Mouse (Mus musculus) neutrophil, adult 65 days (primary cell): ENCODE results near the gene Mrgprx2. TPM values are rescaled to one million over a fixed set of nuclear protein-coding genes. Genes with fewer than 3 reads are reported as not detected.

Source experiments
- total RNA-seq: library from RNA; stranded (reverse); gene quantifications from 2 replicates; pipeline ENCODE4 v1.2.4, GENCODE M21; 2023

Gene Mrgprx2
- not detected in 2 replicates for total RNA-seq

DNA sequence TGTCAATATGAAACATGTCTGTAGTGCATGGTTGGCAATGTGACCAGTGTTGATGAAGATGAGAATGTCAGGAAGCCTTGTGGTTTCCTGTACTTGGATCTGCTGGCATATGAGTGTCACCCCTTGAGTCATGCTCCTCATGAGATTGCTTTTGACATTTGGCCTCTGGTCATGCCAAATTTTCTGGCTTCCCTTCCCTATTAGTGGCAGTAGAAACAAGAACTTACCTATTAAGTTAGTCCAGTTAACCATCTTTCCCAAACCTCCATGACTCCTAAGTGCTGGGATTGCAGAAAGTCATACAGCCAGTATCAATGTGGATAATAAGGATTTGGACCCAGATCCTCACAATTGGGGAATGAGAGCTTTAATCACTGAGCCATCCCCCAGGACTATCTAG lies at the start of gene Mrgprx2:
Gene Mrgprx2, minus strand, starts transcription at position 101 of the 400 bp plus-strand sequence.

DNA sequence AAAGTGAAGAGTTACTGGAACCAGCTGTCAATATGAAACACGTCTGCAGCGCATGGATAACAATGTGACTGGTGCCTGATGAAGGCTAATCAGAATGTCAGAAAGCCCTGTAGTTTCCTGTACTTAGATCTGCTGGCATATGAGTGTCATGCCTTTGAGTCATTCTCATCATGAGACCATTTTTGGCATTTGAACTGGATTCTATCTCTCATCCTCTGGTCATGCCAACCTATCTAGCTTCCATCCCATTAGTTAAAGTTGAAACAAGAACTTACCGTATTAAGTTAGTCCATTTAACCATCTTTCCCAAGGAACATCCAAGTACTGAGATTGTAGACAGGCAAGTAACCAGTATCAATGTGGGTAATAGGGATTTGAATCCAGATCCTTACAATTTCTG lies 42.9 kb downstream of the Mrgprx2 start, which contains the start of gene Mrgprb1:
Gene Mrgprb1, minus strand, starts transcription at position 101 of the 400 bp plus-strand sequence.

Other genes with a start within 250 kb of the Mrgprx2 start
- not detected in 2 replicates for gene Mrgprb8, start 110.8 kb downstream of the Mrgprx2 start, total RNA-seq
- not detected in 2 replicates for gene Mrgprb1, start 43.0 kb downstream of the Mrgprx2 start, total RNA-seq
- gene Mrgprb2, start 58.8 kb upstream of the Mrgprx2 start, total RNA-seq: not detected in 2 replicates
- gene Mrgprb3, start 144.5 kb upstream of the Mrgprx2 start, total RNA-seq: not detected in 2 replicates